8 mouse cellular contexts compared by ENCODE assay signal in the genomic region with DNA sequence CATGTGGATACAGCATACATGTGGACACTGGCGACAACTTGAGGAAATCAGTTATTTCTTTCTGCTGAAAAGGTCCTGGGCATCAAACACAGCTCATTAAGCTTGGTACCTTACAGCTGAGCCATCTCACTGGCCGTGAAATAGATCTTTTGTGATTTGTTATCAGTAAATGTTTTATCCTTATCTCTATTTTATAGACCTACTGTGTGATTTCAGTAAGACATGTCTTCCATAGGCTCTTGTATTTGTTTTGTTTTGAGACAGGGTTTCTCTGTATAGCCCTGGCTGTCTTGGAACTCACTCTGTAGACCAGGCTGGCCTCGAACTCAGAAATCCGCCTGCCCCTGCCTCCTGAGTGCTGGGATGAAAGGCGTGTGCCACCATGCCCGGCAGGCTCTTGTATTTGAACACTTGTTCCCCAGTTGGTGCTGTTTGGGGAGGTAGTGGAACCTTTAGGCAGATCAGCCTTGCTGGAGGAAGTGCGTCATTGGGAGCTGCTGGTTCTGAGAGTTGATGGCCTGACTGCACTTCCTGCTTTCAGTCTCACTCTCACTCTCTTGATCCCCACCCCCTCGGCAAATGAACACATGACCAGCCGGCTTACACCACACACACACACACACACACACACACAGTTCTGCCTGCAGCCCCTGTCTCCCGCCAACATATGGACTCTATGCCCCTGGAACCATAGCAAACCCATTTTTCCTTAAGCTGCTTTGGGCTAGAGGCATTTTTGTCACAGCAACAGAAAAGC. TPM values are rescaled to one million over a fixed set of nuclear protein-coding genes. Genes with fewer than 3 reads are reported as not detected.
DNase-seq lines count a peak whose midpoint lies in the region; ATAC-seq and TF ChIP-seq lines count a peak whose summit lies in the region.

No protein-coding gene starts in this region.

- DNase-seq in layer of hippocampus, adult 2 months (ENCODE audit: low spot score in 2 of 2) = no peak
- no peak for DNase-seq in layer of hippocampus, adult 9-10 months (ENCODE audit: low spot score)
- DNase-seq in embryonic facial prominence, embryonic 11.5 days (ENCODE audit: low spot score) = peak; percentile 65
- DNase-seq in heart, postnatal 4 days = peak; percentile 42
- peak; percentile 87 for DNase-seq in thymus, postnatal 0 days (ENCODE audit: low spot score)
- DNase-seq in frontal cortex, postnatal 36 days (ENCODE audit: low spot score in 2 of 2) = no peak

- 0 out of 2 replicates have a peak, but pooled peaks have one; percentile 46 for ATAC-seq in embryonic facial prominence, embryonic 11.5 days (replicated peaks; ENCODE audit: insufficient number of reproducible peaks, low FRiP score, low TSS enrichment, low read depth)
- ATAC-seq in limb, embryonic 13.5 days (ENCODE audit: low FRiP score, low read depth) = peak; percentile 48; the same call in 1 of the 2 replicates
- peak; percentile 81 for ATAC-seq in midbrain, embryonic 13.5 days

- WGBS in embryonic facial prominence, embryonic 11.5 days = 51% methylated on average over 10 of the region's 10 CpGs
- WGBS in limb, embryonic 13.5 days = 49% methylated on average over 10 of the region's 10 CpGs
- 45% methylated on average over 10 of the region's 10 CpGs for WGBS in midbrain, embryonic 13.5 days

- H3K4me1 ChIP-seq in embryonic facial prominence, embryonic 11.5 days (ENCODE audit: control insufficient read depth, insufficient read depth, low read length) = no peaks in the 10 kb centered on the region
- 0 out of 2 replicates have a peak, but pooled peaks cover 7% of the 10 kb centered on the region for H3K4me1 ChIP-seq in limb, embryonic 13.5 days
- no peaks in the 10 kb centered on the region for H3K4me1 ChIP-seq in midbrain, embryonic 13.5 days (replicated peaks)

- no peaks in the 10 kb centered on the region for H3K36me3 ChIP-seq in embryonic facial prominence, embryonic 11.5 days (replicated peaks; ENCODE audit: control insufficient read depth, insufficient read depth, low read depth, low read length)
- no peaks in the 10 kb centered on the region for H3K36me3 ChIP-seq in limb, embryonic 13.5 days
- H3K36me3 ChIP-seq in midbrain, embryonic 13.5 days = no peaks in the 10 kb centered on the region

- peak overlapping the region; percentile 21; the same call in 1 of the 2 replicates for H3K4me2 ChIP-seq in embryonic facial prominence, embryonic 11.5 days (ENCODE audit: low read depth, low read length)
- peak overlapping the region; percentile 64 for H3K4me2 ChIP-seq in limb, embryonic 13.5 days (replicated peaks)
- H3K4me2 ChIP-seq in midbrain, embryonic 13.5 days (replicated peaks) = peak overlapping the region; percentile 58

- TF ChIP-seq CTCF in layer of hippocampus, adult 2 months (conservative IDR thresholded peaks at IDR 0.05) = no peak

- H3K27me3 ChIP-seq in embryonic facial prominence, embryonic 11.5 days (ENCODE audit: control insufficient read depth, insufficient read depth, low read length) = no peaks in the 10 kb centered on the region
- no peaks in the 10 kb centered on the region for H3K27me3 ChIP-seq in limb, embryonic 13.5 days
- no peaks in the 10 kb centered on the region for H3K27me3 ChIP-seq in midbrain, embryonic 13.5 days

- H3K27ac ChIP-seq in layer of hippocampus, adult 2 months = no peak overlapping the region
- no peak overlapping the region for H3K27ac ChIP-seq in embryonic facial prominence, embryonic 11.5 days (replicated peaks; ENCODE audit: low read depth, low read length)
- no peak overlapping the region for H3K27ac ChIP-seq in limb, embryonic 13.5 days
- H3K27ac ChIP-seq in midbrain, embryonic 13.5 days = no peak overlapping the region

- H3K9ac ChIP-seq in embryonic facial prominence, embryonic 11.5 days (replicated peaks; ENCODE audit: low read length) = no peak overlapping the region
- no peak overlapping the region for H3K9ac ChIP-seq in limb, embryonic 13.5 days
- H3K9ac ChIP-seq in midbrain, embryonic 13.5 days (replicated peaks) = no peak overlapping the region

- H3K9me3 ChIP-seq in embryonic facial prominence, embryonic 11.5 days (replicated peaks; ENCODE audit: control insufficient read depth, low read length) = no peaks in the 10 kb centered on the region
- no peaks in the 10 kb centered on the region for H3K9me3 ChIP-seq in limb, embryonic 13.5 days
- H3K9me3 ChIP-seq in midbrain, embryonic 13.5 days = no peaks in the 10 kb centered on the region

- H3K4me3 ChIP-seq in layer of hippocampus, adult 2 months = peak overlapping the region; percentile 56; the same call in 1 of the 2 replicates
- H3K4me3 ChIP-seq in embryonic facial prominence, embryonic 11.5 days (ENCODE audit: low read depth, low read length) = peak overlapping the region; percentile 29; the same call in 1 of the 2 replicates
- peak overlapping the region; percentile 43 for H3K4me3 ChIP-seq in limb, embryonic 13.5 days
- peak overlapping the region; percentile 43 for H3K4me3 ChIP-seq in midbrain, embryonic 13.5 days (replicated peaks)

RNA-seq across cellular contexts. Expression of a gene that starts 12.5 kb away (rescaled TPM):
- total RNA-seq in layer of hippocampus, adult 2 months (2021) = 100 to 1,000 TPM; 226 to 240 TPM
- 755 and 775 TPM in 2 replicates for polyA plus RNA-seq in embryonic facial prominence, embryonic 11.5 days (2014; fragmentation: Nextera tagmentation; extraction: Ambion mirVana)
- 100 to 1,000 TPM; 642 to 663 TPM for total RNA-seq in heart, postnatal 4 days (2021)
- polyA plus RNA-seq in limb, embryonic 13.5 days (2015; fragmentation: Nextera tagmentation; extraction: Ambion mirVana) = 706 and 735 TPM in 2 replicates
- polyA plus RNA-seq in midbrain, embryonic 13.5 days (2015; fragmentation: Nextera tagmentation; extraction: Ambion mirVana) = 472 and 473 TPM in 2 replicates
- 988 and 1,015 TPM in 2 replicates for polyA plus RNA-seq in thymus, postnatal 0 days (2015; fragmentation: Nextera tagmentation; extraction: Ambion mirVana)

RNA-seq across cellular contexts. Expression of a gene that starts 29.5 kb away (rescaled TPM):
- 10 to 100 TPM; 56.8 to 61.5 TPM for total RNA-seq in layer of hippocampus, adult 2 months (2021)
- 3.2 and 3.8 TPM in 2 replicates for polyA plus RNA-seq in embryonic facial prominence, embryonic 11.5 days (2014; fragmentation: Nextera tagmentation; extraction: Ambion mirVana)
- total RNA-seq in heart, postnatal 4 days (2021) = 10 to 100 TPM; 36.0 to 40.1 TPM
- 7.8 and 8.7 TPM in 2 replicates for polyA plus RNA-seq in limb, embryonic 13.5 days (2015; fragmentation: Nextera tagmentation; extraction: Ambion mirVana)
- 6.9 and 7.0 TPM in 2 replicates for polyA plus RNA-seq in midbrain, embryonic 13.5 days (2015; fragmentation: Nextera tagmentation; extraction: Ambion mirVana)
- 3.5 and 5.5 TPM in 2 replicates for polyA plus RNA-seq in thymus, postnatal 0 days (2015; fragmentation: Nextera tagmentation; extraction: Ambion mirVana)

RNA-seq across cellular contexts. Expression of a gene that starts 38.3 kb away (rescaled TPM):
- total RNA-seq in layer of hippocampus, adult 2 months (2021) = 1 to 10 TPM; 2.6 to 2.8 TPM
- 0.27 and 0.33 TPM in 2 replicates for polyA plus RNA-seq in embryonic facial prominence, embryonic 11.5 days (2014; fragmentation: Nextera tagmentation; extraction: Ambion mirVana)
- total RNA-seq in heart, postnatal 4 days (2021) = 1 to 10 TPM; 5.3 to 5.5 TPM
- 1.0 and 1.2 TPM in 2 replicates for polyA plus RNA-seq in limb, embryonic 13.5 days (2015; fragmentation: Nextera tagmentation; extraction: Ambion mirVana)
- 0.89 and 1.0 TPM in 2 replicates for polyA plus RNA-seq in midbrain, embryonic 13.5 days (2015; fragmentation: Nextera tagmentation; extraction: Ambion mirVana)
- polyA plus RNA-seq in thymus, postnatal 0 days (2015; fragmentation: Nextera tagmentation; extraction: Ambion mirVana) = 1.1 and 2.1 TPM in 2 replicates

RNA-seq across cellular contexts. Expression of a gene that starts 38.8 kb away (rescaled TPM):
- 1 to 10 TPM in 1 of 2 experiments, under 1 TPM in 1; 0.79 to 1.3 TPM for total RNA-seq in layer of hippocampus, adult 2 months (2021)
- 7.7 and 14.0 TPM in 2 replicates for polyA plus RNA-seq in embryonic facial prominence, embryonic 11.5 days (2014; fragmentation: Nextera tagmentation; extraction: Ambion mirVana)
- 1 to 10 TPM; 4.8 to 5.1 TPM for total RNA-seq in heart, postnatal 4 days (2021)
- 3.1 and 4.9 TPM in 2 replicates for polyA plus RNA-seq in limb, embryonic 13.5 days (2015; fragmentation: Nextera tagmentation; extraction: Ambion mirVana)
- polyA plus RNA-seq in midbrain, embryonic 13.5 days (2015; fragmentation: Nextera tagmentation; extraction: Ambion mirVana) = 3.4 and 3.6 TPM in 2 replicates
- 7.6 and 8.8 TPM in 2 replicates for polyA plus RNA-seq in thymus, postnatal 0 days (2015; fragmentation: Nextera tagmentation; extraction: Ambion mirVana)

Comparison
In these comparisons a context has a peak if more than half of its experiments do, and no peak if none do; other contexts are left out.
1. DNase-seq: peak in embryonic facial prominence, embryonic 11.5 days (single experiment), heart, postnatal 4 days (single experiment) and thymus, postnatal 0 days (single experiment); none in layer of hippocampus, adult 2 months (0 of 2), layer of hippocampus, adult 9-10 months (single experiment) and frontal cortex, postnatal 36 days (0 of 2).
2. Peak in every context shown above with its lines, with median percentiles within 50 percentile points of each other: H3K4me3 ChIP-seq, ATAC-seq and H3K4me2 ChIP-seq.